Mouse (Mus musculus) olfactory bulb, adult 2 months (tissue): ENCODE measurements at regions not wholly inside any gene's neighbourhood (a gene's known extent, or its start where the extent isn't known, plus 50 kb on each side); places are given as distances from the start of the nearest gene placed in this dataset.

ENCODE experiments used
- H3K27ac ChIP-seq: fragments of 200-500 bp; 2 replicates; pipeline ENCODE4 v1.5.1; 2012; ENCODE audit warnings: low read depth, low read length; ENCODE audit not compliant: insufficient read depth
- H3K4me1 ChIP-seq: fragments of 200-500 bp; 2 replicates; pipeline ENCODE4 v1.6.1; 2012; ENCODE audit warnings: low read length; ENCODE audit not compliant: control insufficient read depth, insufficient read depth
- H3K4me3 ChIP-seq: fragments of 200-500 bp; 2 replicates; pipeline ENCODE4 v1.5.1; 2012; ENCODE audit warnings: mild to moderate bottlenecking, low read depth, low read length, moderate library complexity; ENCODE audit not compliant: insufficient read depth
- CTCF ChIP-seq: fragments of 200-500 bp; IDR thresholded peaks from 2 replicates; pipeline ENCODE4 v1.5.1; 2012; ENCODE audit warnings: low read depth, mild to moderate bottlenecking, low read length, moderate library complexity; ENCODE audit not compliant: insufficient read depth
- POLR2A ChIP-seq: fragments of 200-500 bp; IDR thresholded peaks from 2 replicates; pipeline ENCODE4 v1.6.1; 2012; ENCODE audit warnings: mild to moderate bottlenecking, low read depth, low read length, moderate library complexity; ENCODE audit not compliant: insufficient read depth
- WGBS: fragments of 180-500 bp; shearing (Covaris S2); methylation state at CpG from one replicate; pipeline ENCODE4 v1.1.7; 2018; 5-methylcytosine and 5-hydroxymethylcytosine counted together

GRCm38 (mm10) chr8:117958914-117959313 is 157.2 kb upstream of the Mphosph6 start:
- H3K4me1 ChIP-seq = no peaks in the 10 kb centered on the region; the same call in 1 of the 2 replicates
- TF ChIP-seq CTCF (no peak), POLR2A (no peak)
- WGBS = 56% methylated on average over 3 of the region's 3 CpGs

GRCm38 (mm10) chr8:117951656-117952055 is 149.9 kb upstream of the Mphosph6 start:
- Histone ChIP-seq H3K4me3 (no peak overlapping the region), H3K27ac (no peak overlapping the region), H3K4me1 (no peaks in the 10 kb centered on the region)
- TF ChIP-seq CTCF (no peak), POLR2A (no peak)
- 45% methylated on average over 5 of the region's 5 CpGs for WGBS

More at GRCm38 (mm10) chr8:117958914-117959313, 157.2 kb upstream of the Mphosph6 start:
- Histone ChIP-seq H3K27ac (no peak overlapping the region), H3K4me3 (no peak overlapping the region)

GRCm38 (mm10) chr8:117946540-117946939 is 144.8 kb upstream of the Mphosph6 start:
- H3K4me1 ChIP-seq = no peaks in the 10 kb centered on the region
- 70% methylated on average over 3 of the region's 3 CpGs for WGBS
- H3K4me3 ChIP-seq = no peak overlapping the region
- TF ChIP-seq CTCF (no peak), POLR2A (no peak)
- no peak overlapping the region for H3K27ac ChIP-seq

- Histone ChIP-seq H3K4me1 (peaks cover 2% of the 10 kb centered on the region; the same call in 1 of the 2 replicates), H3K4me3 (no peak overlapping the region), H3K27ac (no peak overlapping the region)
- WGBS = 95% methylated on average over 16 of the region's 16 CpGs
- TF ChIP-seq CTCF (no peak), POLR2A (no peak)
Observed at GRCm38 (mm10) chr8:117934566-117935094, 132.9 kb upstream of the Mphosph6 start.

GRCm38 (mm10) chr8:117930687-117931086 is 128.9 kb upstream of the Mphosph6 start:
- TF ChIP-seq POLR2A = no peak
- TF ChIP-seq CTCF = no peak
- Histone ChIP-seq H3K27ac (no peak overlapping the region), H3K4me3 (no peak overlapping the region), H3K4me1 (peaks cover 2% of the 10 kb centered on the region; the same call in 1 of the 2 replicates)
- 67% methylated on average over 6 of the region's 6 CpGs for WGBS

GRCm38 (mm10) chr8:117929606-117930005 is 127.9 kb upstream of the Mphosph6 start:
- Histone ChIP-seq H3K27ac (no peak overlapping the region), H3K4me1 (peaks cover 2% of the 10 kb centered on the region; the same call in 1 of the 2 replicates), H3K4me3 (no peak overlapping the region)
- no peak for TF ChIP-seq CTCF
- no peak for TF ChIP-seq POLR2A
- 75% methylated on average over 12 of the region's 12 CpGs for WGBS

GRCm38 (mm10) chr8:117923296-117923695 is 121.6 kb upstream of the Mphosph6 start:
- Histone ChIP-seq H3K4me3 (no peak overlapping the region), H3K27ac (no peak overlapping the region), H3K4me1 (no peaks in the 10 kb centered on the region)
- TF ChIP-seq CTCF = no peak
- TF ChIP-seq POLR2A = no peak
- 68% methylated on average over 6 of the region's 6 CpGs for WGBS

- H3K4me1 ChIP-seq = no peaks in the 10 kb centered on the region
- WGBS = 82% methylated on average over 8 of the region's 8 CpGs
- no peak for TF ChIP-seq CTCF
- TF ChIP-seq POLR2A = no peak
- H3K27ac ChIP-seq = no peak overlapping the region
- no peak overlapping the region for H3K4me3 ChIP-seq
Observed at GRCm38 (mm10) chr8:117903052-117903451, 101.3 kb upstream of the Mphosph6 start.

- no peak for TF ChIP-seq CTCF
- TF ChIP-seq POLR2A = no peak
- Histone ChIP-seq H3K4me1 (no peaks in the 10 kb centered on the region), H3K4me3 (no peak overlapping the region), H3K27ac (no peak overlapping the region)
Observed at GRCm38 (mm10) chr8:117899892-117900291, 98.1 kb upstream of the Mphosph6 start.
